Mouse (Mus musculus) brain, embryonic 14.5 days (tissue): ENCODE measurements around the gene Il1rn.

ENCODE experiments used
- CTCF ChIP-seq: fragments of 200-500 bp; IDR thresholded peaks from 2 replicates; pipeline ENCODE4 v1.5.1; 2012; ENCODE audit warnings: inconsistent platforms, mild to moderate bottlenecking, moderate library complexity, borderline replicate concordance; ENCODE audit not compliant: insufficient read depth, insufficient read length; ENCODE audit errors: extremely low read depth
- POLR2A ChIP-seq: fragments of 200-500 bp; IDR thresholded peaks from 2 replicates; pipeline ENCODE4 v1.6.1; 2012; ENCODE audit warnings: mild to moderate bottlenecking, inconsistent platforms, borderline replicate concordance; ENCODE audit not compliant: poor library complexity, insufficient read depth, insufficient read length, severe bottlenecking; ENCODE audit errors: extremely low read depth

DNA sequence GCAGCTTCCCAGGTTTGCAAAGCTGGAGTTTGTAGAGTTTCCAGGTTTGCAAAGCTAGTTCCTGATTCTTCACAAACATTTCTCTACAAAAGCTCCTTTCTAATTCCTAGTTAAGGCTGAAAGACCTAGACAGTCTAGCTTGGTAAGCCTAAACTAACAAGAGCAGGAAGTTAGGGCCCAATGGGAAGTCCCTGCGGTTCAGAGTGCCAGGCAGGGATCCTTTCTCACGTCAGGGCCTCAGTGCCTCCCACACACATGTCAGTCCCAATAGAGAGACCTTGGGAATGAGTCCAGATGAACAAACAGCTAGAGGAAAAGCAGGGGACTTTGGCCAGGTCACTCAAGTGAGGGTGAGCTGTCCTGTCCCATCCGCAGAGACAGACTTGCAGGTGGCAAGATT is 1.3 kb upstream of the Il1rn start:
- TF ChIP-seq POLR2A (no peak), CTCF (no peak)
